Mouse (Mus musculus) intestine, postnatal 0 days (tissue): ENCODE results near the gene Iqcj. TPM values are rescaled to one million over a fixed set of nuclear protein-coding genes. Genes with fewer than 3 reads are reported as not detected.
"Not testable (repeated sequence)": the region's sequence is repeated elsewhere in the genome, so short reads cannot be mapped to it uniquely, and the experiment has no call there.

Experiments
- ATAC-seq: fragments of 200-750 bp; cut with Nextera tagmentation; 2 replicates; pipeline ENCODE4 v1.8.0; 2017; ENCODE audit warnings: mild to moderate bottlenecking, moderate TSS enrichment, moderate library complexity
- H3K27ac ChIP-seq: fragments of 300-500 bp; sonication (generic); 2 replicates; pipeline ENCODE4 v1.5.1; 2014; ENCODE audit warnings: mild to moderate bottlenecking, low read depth, low read length, moderate library complexity
- H3K27me3 ChIP-seq: fragments of 300-500 bp; sonication (generic); replicated peaks from 2 replicates; pipeline ENCODE4 v1.6.1; 2014; ENCODE audit warnings: low read length, mixed read lengths; ENCODE audit not compliant: control insufficient read depth, insufficient read depth
- H3K36me3 ChIP-seq: fragments of 300-500 bp; sonication (generic); 2 replicates; pipeline ENCODE4 v1.6.1; 2014; ENCODE audit warnings: mild to moderate bottlenecking, moderate library complexity; ENCODE audit not compliant: control insufficient read depth, insufficient read depth
- H3K4me1 ChIP-seq: fragments of 300-500 bp; sonication (generic); replicated peaks from 2 replicates; pipeline ENCODE4 v1.6.1; 2014; ENCODE audit warnings: antibody characterized with exemption, low read length, mixed read lengths; ENCODE audit not compliant: control insufficient read depth, insufficient read depth
- H3K4me2 ChIP-seq: fragments of 300-500 bp; sonication (generic); replicated peaks from 2 replicates; pipeline ENCODE4 v1.6.1; 2014; ENCODE audit warnings: low read depth, mild to moderate bottlenecking, moderate library complexity
- H3K4me3 ChIP-seq: fragments of 300-500 bp; sonication (generic); 2 replicates; pipeline ENCODE4 v1.5.1; 2014; ENCODE audit warnings: low read depth, low read length
- H3K9ac ChIP-seq: fragments of 300-500 bp; sonication (generic); 2 replicates; pipeline ENCODE4 v1.6.1; 2014; ENCODE audit warnings: mild to moderate bottlenecking, low read depth, low read length
- H3K9me3 ChIP-seq: fragments of 300-500 bp; sonication (generic); 2 replicates; pipeline ENCODE4 v1.6.1; 2016; ENCODE audit warnings: mixed run types; ENCODE audit not compliant: control insufficient read depth
- CTCF ChIP-seq: sonication (generic); IDR thresholded peaks from 2 replicates; pipeline ENCODE4 v1.5.1; 2016; ENCODE audit warnings: low read depth, mild to moderate bottlenecking, control low read depth, antibody characterized with exemption, moderate library complexity
- WGBS: fragments of 180-500 bp; shearing (Covaris S2); extraction: QIAGEN DNeasy Blood & Tissue Kit; methylation state at CpG from one replicate; pipeline ENCODE4 v1.1.7; 2014; 5-methylcytosine and 5-hydroxymethylcytosine counted together
- polyA plus RNA-seq: library from polyadenylated mRNA; unstranded; fragments of >200 nt; fragmentation: Nextera tagmentation; extraction: Ambion mirVana; gene quantifications from 2 replicates; pipeline ENCODE4 v1.2.1, GENCODE M21; 2015

Gene Iqcj
- polyA plus RNA-seq, 1 experiment from 2014 or later, result not detected

- Histone ChIP-seq H3K4me2 (no peak overlapping the region), H3K9me3 (no peaks in the 10 kb centered on the region), H3K27ac (no peak overlapping the region), H3K27me3 (no peaks in the 10 kb centered on the region), H3K9ac (no peak overlapping the region), H3K4me3 (no peak overlapping the region), H3K36me3 (no peaks in the 10 kb centered on the region), H3K4me1 (no peaks in the 10 kb centered on the region)
- TF ChIP-seq CTCF, result no peak
- WGBS, result 69% methylated on average over 4 of the region's 4 CpGs
- no peak for ATAC-seq
Measured at GRCm38 (mm10) chr3:68077406-68077805, 185.4 kb downstream of the Iqcj start.

- H3K4me3 ChIP-seq, result no peak overlapping the region
- WGBS, result 79% methylated on average over 2 of the region's 2 CpGs
Measured at GRCm38 (mm10) chr3:68085024-68085423, 193.0 kb downstream of the Iqcj start.

GRCm38 (mm10) chr3:68092108-68092507 lies 200.1 kb downstream of the Iqcj start:
- Histone ChIP-seq H3K4me2 (no peak overlapping the region), H3K27ac (no peak overlapping the region), H3K9me3 (no peaks in the 10 kb centered on the region), H3K36me3 (no peaks in the 10 kb centered on the region), H3K4me1 (no peaks in the 10 kb centered on the region), H3K9ac (no peak overlapping the region), H3K27me3 (no peaks in the 10 kb centered on the region), H3K4me3 (no peak overlapping the region)
- ATAC-seq, result no peak
- no peak for TF ChIP-seq CTCF
- 77% methylated on average over 4 of the region's 4 CpGs for WGBS

More at GRCm38 (mm10) chr3:68085024-68085423, 193.0 kb downstream of the Iqcj start:
- H3K9ac ChIP-seq, result no peak overlapping the region
- ATAC-seq, result no peak
- H3K9me3 ChIP-seq, result no peaks in the 10 kb centered on the region
- H3K36me3 ChIP-seq, result no peaks in the 10 kb centered on the region
- no peak for TF ChIP-seq CTCF
- H3K4me1 ChIP-seq, result no peaks in the 10 kb centered on the region
- H3K4me2 ChIP-seq, result no peak overlapping the region
- H3K27ac ChIP-seq, result no peak overlapping the region
- no peaks in the 10 kb centered on the region for H3K27me3 ChIP-seq

GRCm38 (mm10) chr3:68096724-68097431 lies 204.9 kb downstream of the Iqcj start:
- Histone ChIP-seq H3K9ac (no peak overlapping the region), H3K4me1 (no peaks in the 10 kb centered on the region), H3K27ac (no peak overlapping the region), H3K9me3 (no peaks in the 10 kb centered on the region), H3K36me3 (no peaks in the 10 kb centered on the region), H3K4me2 (no peak overlapping the region), H3K27me3 (no peaks in the 10 kb centered on the region), H3K4me3 (no peak overlapping the region)
- ATAC-seq, result no peak
- TF ChIP-seq CTCF, result no peak
- 68% methylated on average over 4 of the region's 4 CpGs for WGBS

GRCm38 (mm10) chr3:68099561-68099960 lies 207.5 kb downstream of the Iqcj start:
- H3K4me1 ChIP-seq, H3K9me3 ChIP-seq, H3K27me3 ChIP-seq, ATAC-seq, H3K36me3 ChIP-seq, H3K4me2 ChIP-seq, H3K9ac ChIP-seq, H3K27ac ChIP-seq, H3K4me3 ChIP-seq: not testable (repeated sequence)
- WGBS, result 86% methylated on average over 6 of the region's 6 CpGs

GRCm38 (mm10) chr3:68101343-68101742 lies 209.3 kb downstream of the Iqcj start:
- Histone ChIP-seq H3K4me2 (no peak overlapping the region), H3K4me3 (no peak overlapping the region), H3K9ac (no peak overlapping the region), H3K27ac (no peak overlapping the region), H3K27me3 (no peaks in the 10 kb centered on the region), H3K36me3 (no peaks in the 10 kb centered on the region), H3K4me1 (no peaks in the 10 kb centered on the region), H3K9me3 (no peaks in the 10 kb centered on the region)
- WGBS, result 43% methylated on average over 4 of the region's 4 CpGs
- no peak for ATAC-seq
- TF ChIP-seq CTCF, result no peak
